Mouse (Mus musculus): ENCODE results near the gene Sh2b3. TPM values are rescaled to one million over a fixed set of nuclear protein-coding genes. Genes with fewer than 3 reads are reported as not detected.

The Sh2b3 gene
- polyA plus RNA-seq, 1 experiment from 2014 or later = 6.7 TPM

- Histone ChIP-seq H3K9ac (no peak overlapping the region), H3K27ac (replicated peaks) (no peak overlapping the region), H3K36me3 (replicated peaks) (peaks cover 84% of the 10 kb centered on the region), H3K4me1 (replicated peaks) (peaks cover 11% of the 10 kb centered on the region), H3K9me3 (replicated peaks) (no peaks in the 10 kb centered on the region), H3K27me3 (no peaks in the 10 kb centered on the region), H3K4me2 (no peak overlapping the region), H3K4me3 (replicated peaks) (no peak overlapping the region)
- 88% methylated on average over 10 of the region's 10 CpGs for WGBS (ENCODE audit: insufficient replicate concordance)
- ATAC-seq (ENCODE audit: insufficient read depth) = no peak
These were observed 23.7 kb downstream of the Sh2b3 start for GRCm38 (mm10) chr5:121813744-121814143.

GRCm38 (mm10) chr5:121812526-121813243 is 24.8 kb downstream of the Sh2b3 start:
- Histone ChIP-seq H3K9ac (no peak overlapping the region), H3K4me3 (replicated peaks) (no peak overlapping the region), H3K4me2 (no peak overlapping the region), H3K27me3 (no peaks in the 10 kb centered on the region), H3K36me3 (replicated peaks) (peaks cover 74% of the 10 kb centered on the region), H3K9me3 (replicated peaks) (no peaks in the 10 kb centered on the region), H3K4me1 (replicated peaks) (peaks cover 11% of the 10 kb centered on the region), H3K27ac (replicated peaks) (no peak overlapping the region)
- WGBS (ENCODE audit: insufficient replicate concordance) = 68% methylated on average over 7 of the region's 7 CpGs
- ATAC-seq (ENCODE audit: insufficient read depth) = no peak

DNA sequence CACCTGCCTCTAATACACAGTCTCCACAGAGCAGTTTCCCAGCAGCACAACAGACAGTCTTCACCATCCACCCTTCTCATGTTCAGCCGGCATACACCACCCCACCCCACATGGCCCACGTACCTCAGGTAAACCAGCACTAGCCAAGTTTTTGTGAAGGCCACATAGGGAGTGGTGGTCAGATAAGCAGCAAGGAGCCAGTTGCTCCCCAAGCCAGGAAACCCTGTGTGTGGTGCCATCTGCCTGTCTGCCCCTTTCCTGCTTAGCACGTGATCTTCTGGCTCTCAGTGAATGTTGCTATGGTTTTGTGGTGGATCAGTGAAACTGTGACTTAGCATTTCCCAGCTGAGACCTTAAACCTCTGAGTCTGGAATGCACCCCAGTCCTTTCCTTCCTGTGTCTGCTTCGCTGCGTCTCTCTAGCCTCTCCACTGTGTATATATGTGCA is 25.9 kb downstream of the Sh2b3 start:
- no peaks in the 10 kb centered on the region for H3K9me3 ChIP-seq (replicated peaks)
- WGBS (ENCODE audit: insufficient replicate concordance) = 49% methylated on average over 5 of the region's 5 CpGs
- no peaks in the 10 kb centered on the region for H3K27me3 ChIP-seq
- no peak overlapping the region for H3K27ac ChIP-seq (replicated peaks)
- no peak for ATAC-seq (ENCODE audit: insufficient read depth)
- H3K9ac ChIP-seq = no peak overlapping the region
- peaks cover 11% of the 10 kb centered on the region for H3K4me1 ChIP-seq (replicated peaks)
- H3K4me3 ChIP-seq (replicated peaks) = no peak overlapping the region
- H3K36me3 ChIP-seq (replicated peaks) = peaks cover 72% of the 10 kb centered on the region
- no peak overlapping the region for H3K4me2 ChIP-seq

DNA sequence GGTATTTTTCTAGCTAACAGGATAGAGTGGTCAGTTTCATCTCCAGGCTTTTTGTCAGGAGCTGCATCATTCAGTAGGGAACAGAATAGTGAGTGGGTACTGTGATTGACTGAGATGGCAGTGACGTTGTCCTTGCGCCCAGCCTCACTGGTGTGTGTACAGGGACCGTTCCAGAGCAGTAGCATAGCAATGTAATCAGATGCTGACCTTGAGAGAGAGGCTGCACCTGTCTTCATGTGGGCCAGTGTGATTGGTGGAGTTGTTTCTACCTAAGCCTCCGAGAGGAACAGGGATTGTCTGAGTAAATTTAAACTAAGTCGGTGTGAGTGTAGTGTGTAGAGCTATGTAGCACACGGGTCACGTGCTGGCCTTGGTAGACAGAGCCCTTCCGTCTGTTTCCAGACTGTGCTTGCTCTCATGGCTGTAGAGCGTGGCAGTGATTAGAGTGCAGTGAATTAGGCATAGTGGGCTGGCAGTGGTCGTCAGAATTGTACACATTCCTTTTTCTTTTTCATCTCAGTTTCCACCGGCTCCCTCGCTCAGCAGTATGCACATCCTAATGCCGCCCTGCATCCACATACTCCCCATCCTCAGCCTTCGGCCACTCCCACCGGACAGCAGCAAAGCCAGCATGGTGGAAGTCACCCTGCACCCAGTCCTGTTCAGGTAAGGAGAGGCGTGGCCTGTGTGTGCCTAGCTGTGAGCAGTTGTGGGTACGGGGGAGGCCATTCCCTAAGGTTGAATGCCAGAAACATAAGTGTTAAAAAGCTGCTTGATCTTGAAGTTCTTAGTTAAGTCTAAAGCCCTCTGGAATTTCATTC is 26.9 kb downstream of the Sh2b3 start:
- Histone ChIP-seq H3K27me3 (no peaks in the 10 kb centered on the region), H3K9me3 (replicated peaks) (no peaks in the 10 kb centered on the region), H3K4me3 (replicated peaks) (no peak overlapping the region), H3K4me1 (replicated peaks) (peaks cover 11% of the 10 kb centered on the region), H3K4me2 (no peak overlapping the region), H3K36me3 (replicated peaks) (peaks cover 70% of the 10 kb centered on the region), H3K9ac (no peak overlapping the region), H3K27ac (replicated peaks) (no peak overlapping the region)
- 84% methylated on average over 17 of the region's 17 CpGs for WGBS (ENCODE audit: insufficient replicate concordance)
- ATAC-seq (ENCODE audit: insufficient read depth) = no peak

- no peak for ATAC-seq (ENCODE audit: insufficient read depth)
- Histone ChIP-seq H3K36me3 (replicated peaks) (peaks cover 69% of the 10 kb centered on the region), H3K4me1 (replicated peaks) (peaks cover 11% of the 10 kb centered on the region), H3K9ac (no peak overlapping the region), H3K4me2 (no peak overlapping the region), H3K9me3 (replicated peaks) (no peaks in the 10 kb centered on the region), H3K4me3 (replicated peaks) (no peak overlapping the region), H3K27me3 (no peaks in the 10 kb centered on the region), H3K27ac (replicated peaks) (no peak overlapping the region)
- 62% methylated on average over 5 of the region's 5 CpGs for WGBS (ENCODE audit: insufficient replicate concordance)
These were observed 27.7 kb downstream of the Sh2b3 start for GRCm38 (mm10) chr5:121809667-121810224.

DNA sequence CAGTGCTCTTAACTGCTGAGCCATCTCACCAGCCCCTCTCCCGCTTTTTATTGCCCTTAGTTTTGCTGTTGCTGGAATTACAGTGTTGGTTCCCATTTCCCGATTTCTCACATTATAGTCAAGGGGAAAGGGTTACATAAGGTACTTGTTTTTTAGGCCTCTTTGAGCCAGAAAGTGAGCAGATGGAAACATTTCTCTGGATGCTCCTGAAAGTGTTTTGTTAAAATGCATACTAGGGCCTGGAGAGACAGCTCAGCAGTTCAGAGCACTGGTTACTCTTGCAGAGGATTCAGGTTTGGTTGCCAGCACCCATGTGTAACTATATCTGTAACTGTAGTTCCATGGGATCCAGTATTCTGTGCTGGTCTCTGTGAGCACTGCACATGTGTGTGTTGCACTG is 29.2 kb downstream of the Sh2b3 start:
- Histone ChIP-seq H3K4me2 (no peak overlapping the region), H3K4me1 (replicated peaks) (peaks cover 11% of the 10 kb centered on the region), H3K27me3 (no peaks in the 10 kb centered on the region), H3K4me3 (replicated peaks) (no peak overlapping the region), H3K9me3 (replicated peaks) (no peaks in the 10 kb centered on the region), H3K36me3 (replicated peaks) (peaks cover 69% of the 10 kb centered on the region), H3K27ac (replicated peaks) (no peak overlapping the region), H3K9ac (no peak overlapping the region)
- WGBS (ENCODE audit: insufficient replicate concordance) = 88% methylated on average over 2 of the region's 2 CpGs
- ATAC-seq (ENCODE audit: insufficient read depth) = no peak

DNA sequence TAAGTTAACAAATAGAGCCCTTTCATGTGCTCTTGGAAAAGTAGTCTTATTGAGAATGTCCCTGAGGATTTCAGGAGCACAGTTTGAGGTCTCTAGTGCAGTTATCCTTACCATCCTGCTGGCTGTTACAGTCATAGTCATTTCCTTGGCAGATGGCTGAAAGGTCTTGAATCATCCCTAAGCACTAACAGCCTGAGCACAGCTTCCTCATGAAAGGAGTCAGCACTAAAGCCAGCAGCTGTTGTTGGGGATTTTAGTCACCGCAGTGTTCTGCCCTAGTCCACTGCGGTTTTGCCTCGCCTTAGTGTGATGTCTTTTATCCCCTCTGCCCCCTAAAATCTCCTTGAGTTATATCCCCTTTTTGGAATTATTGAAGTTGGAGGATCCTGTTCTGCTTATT is 30.3 kb downstream of the Sh2b3 start:
- Histone ChIP-seq H3K27ac (replicated peaks) (no peak overlapping the region), H3K9ac (no peak overlapping the region), H3K4me1 (replicated peaks) (peaks cover 11% of the 10 kb centered on the region), H3K4me2 (no peak overlapping the region), H3K4me3 (replicated peaks) (no peak overlapping the region), H3K27me3 (no peaks in the 10 kb centered on the region), H3K9me3 (replicated peaks) (no peaks in the 10 kb centered on the region), H3K36me3 (replicated peaks) (peaks cover 69% of the 10 kb centered on the region)
- WGBS (ENCODE audit: insufficient replicate concordance) = 79% methylated on average over 3 of the region's 3 CpGs
- ATAC-seq (ENCODE audit: insufficient read depth) = no peak

DNA sequence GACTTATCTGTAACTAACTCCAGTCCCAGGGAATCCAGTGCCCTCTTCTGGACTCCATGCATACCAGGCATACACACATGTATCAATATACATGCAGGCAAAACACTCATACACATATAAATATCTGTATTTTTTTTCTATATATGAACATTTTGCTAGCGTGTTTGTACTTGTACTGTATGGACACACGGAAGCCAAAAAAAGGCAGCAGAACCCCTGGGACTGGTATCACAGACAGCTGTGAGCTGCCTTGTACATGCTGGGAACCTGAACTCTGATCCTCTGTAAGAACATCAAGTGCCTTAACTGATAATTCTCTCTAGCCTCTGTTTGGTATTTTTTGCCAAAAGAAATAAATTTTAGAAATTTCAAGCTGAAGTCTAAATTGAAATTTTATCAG is 39.0 kb downstream of the Sh2b3 start:
- Histone ChIP-seq H3K4me3 (replicated peaks) (no peak overlapping the region), H3K9me3 (replicated peaks) (no peaks in the 10 kb centered on the region), H3K9ac (no peak overlapping the region), H3K27ac (replicated peaks) (no peak overlapping the region), H3K27me3 (no peaks in the 10 kb centered on the region), H3K4me2 (no peak overlapping the region), H3K36me3 (replicated peaks) (peaks cover 87% of the 10 kb centered on the region), H3K4me1 (replicated peaks) (no peaks in the 10 kb centered on the region)
- no peak for ATAC-seq (ENCODE audit: insufficient read depth)
- 82% methylated on average over 2 of the region's 2 CpGs for WGBS (ENCODE audit: insufficient replicate concordance)

GRCm38 (mm10) chr5:121795800-121796199 is 41.6 kb downstream of the Sh2b3 start:
- Histone ChIP-seq H3K36me3 (replicated peaks) (peaks cover 77% of the 10 kb centered on the region), H3K27me3 (no peaks in the 10 kb centered on the region), H3K9ac (no peak overlapping the region), H3K9me3 (replicated peaks) (no peaks in the 10 kb centered on the region), H3K4me3 (replicated peaks) (no peak overlapping the region), H3K4me2 (no peak overlapping the region), H3K4me1 (replicated peaks) (no peaks in the 10 kb centered on the region), H3K27ac (replicated peaks) (no peak overlapping the region)
- 80% methylated on average over 3 of the region's 3 CpGs for WGBS (ENCODE audit: insufficient replicate concordance)
- ATAC-seq (ENCODE audit: insufficient read depth) = no peak

- no peaks in the 10 kb centered on the region for H3K4me1 ChIP-seq (replicated peaks)
- H3K27ac ChIP-seq (replicated peaks) = no peak overlapping the region
- H3K4me2 ChIP-seq = no peak overlapping the region
- 80% methylated on average over 5 of the region's 5 CpGs for WGBS (ENCODE audit: insufficient replicate concordance)
- no peak overlapping the region for H3K9ac ChIP-seq
- H3K9me3 ChIP-seq (replicated peaks) = no peaks in the 10 kb centered on the region
- no peak for ATAC-seq (ENCODE audit: insufficient read depth)
- no peak overlapping the region for H3K4me3 ChIP-seq (replicated peaks)
- no peaks in the 10 kb centered on the region for H3K27me3 ChIP-seq
- H3K36me3 ChIP-seq (replicated peaks) = peaks cover 70% of the 10 kb centered on the region
These were observed 46.4 kb downstream of the Sh2b3 start for GRCm38 (mm10) chr5:121791026-121791425.

- H3K27ac ChIP-seq (replicated peaks) = no peak overlapping the region
- ATAC-seq (ENCODE audit: insufficient read depth) = no peak
- 76% methylated on average over 10 of the region's 10 CpGs for WGBS (ENCODE audit: insufficient replicate concordance)
These were observed 53.5 kb downstream of the Sh2b3 start for GRCm38 (mm10) chr5:121783862-121784500.

More at GRCm38 (mm10) chr5:121783862-121784500, 53.5 kb downstream of the Sh2b3 start:
- Histone ChIP-seq H3K27me3 (no peaks in the 10 kb centered on the region), H3K4me1 (replicated peaks) (no peaks in the 10 kb centered on the region), H3K36me3 (replicated peaks) (peaks cover 73% of the 10 kb centered on the region), H3K4me3 (replicated peaks) (no peak overlapping the region), H3K9me3 (replicated peaks) (no peaks in the 10 kb centered on the region), H3K4me2 (no peak overlapping the region), H3K9ac (no peak overlapping the region)

Measured in liver, embryonic 15.5 days (tissue).